ENCODE assay signal across 18 mouse cellular contexts in the genomic region with DNA sequence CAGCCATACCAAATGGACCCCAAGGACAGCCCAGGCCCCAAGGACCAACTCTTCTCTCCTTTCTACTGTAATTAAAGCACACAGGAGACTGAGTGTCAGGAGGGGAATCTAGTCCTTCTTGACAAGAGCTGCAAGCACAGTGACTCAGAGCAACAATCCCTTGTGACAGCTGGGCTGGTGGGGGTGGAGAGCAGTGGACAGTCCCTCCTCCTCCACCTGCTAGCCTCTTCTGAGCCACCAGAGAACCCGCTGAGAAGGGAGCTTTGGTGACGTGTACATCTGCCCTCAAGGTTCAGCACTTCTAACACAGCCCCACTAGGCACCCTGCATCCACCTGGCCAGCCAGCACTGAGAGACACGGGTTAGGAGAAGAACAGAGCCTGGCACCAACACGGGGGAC.
DNase-seq lines count a peak whose midpoint lies in the region; ATAC-seq and TF ChIP-seq lines count a peak whose summit lies in the region.
"Had no signal": no experiment of that assay in that cellular context is flagged by ENCODE, and none has a peak within 500 bp of the region (broad histone marks: within the 10 kb centered on the region; RNA-seq: fewer than 3 reads in every experiment).

No protein-coding gene starts in this region.

- H3K36me3 ChIP-seq in limb, embryonic 14.5 days (ENCODE audit: control insufficient read depth, insufficient read depth, low read length) = no peaks in the 10 kb centered on the region
- H3K36me3 ChIP-seq in limb, embryonic 10.5 days = no peaks in the 10 kb centered on the region
- no peaks in the 10 kb centered on the region for H3K36me3 ChIP-seq in heart, embryonic 11.5 days (ENCODE audit: control insufficient read depth, insufficient read depth, low read length)

- no peak overlapping the region for H3K27ac ChIP-seq in limb, embryonic 14.5 days (replicated peaks; ENCODE audit: low read depth, low read length)
- H3K27ac ChIP-seq in limb, embryonic 10.5 days = no peak overlapping the region
- no peak overlapping the region for H3K27ac ChIP-seq in heart, embryonic 11.5 days (ENCODE audit: low read depth, low read length)
- H3K27ac ChIP-seq: forebrain, embryonic 13.5 days; macrophage had no signal

- no peaks in the 10 kb centered on the region for H3K9me3 ChIP-seq in limb, embryonic 14.5 days (ENCODE audit: control insufficient read depth, low read length)
- H3K9me3 ChIP-seq in limb, embryonic 10.5 days (replicated peaks) = no peaks in the 10 kb centered on the region
- H3K9me3 ChIP-seq in heart, embryonic 11.5 days (replicated peaks; ENCODE audit: control insufficient read depth, low read length) = no peaks in the 10 kb centered on the region
- H3K9me3 ChIP-seq: forebrain, embryonic 13.5 days had no signal

- ATAC-seq in limb, embryonic 14.5 days (ENCODE audit: low FRiP score, low read depth) = 0 out of 2 replicates have a peak, but pooled peaks have one; percentile 31
- ATAC-seq in heart, embryonic 11.5 days (replicated peaks; ENCODE audit: insufficient number of reproducible peaks, low FRiP score, low TSS enrichment) = no peak
- ATAC-seq: forebrain, embryonic 13.5 days had no signal

- H3K4me1 ChIP-seq in limb, embryonic 14.5 days (ENCODE audit: control insufficient read depth, insufficient read depth, low read length) = no peaks in the 10 kb centered on the region
- H3K4me1 ChIP-seq in limb, embryonic 10.5 days = peaks cover 18% of the 10 kb centered on the region
- H3K4me1 ChIP-seq in heart, embryonic 11.5 days (ENCODE audit: control insufficient read depth, insufficient read depth, low read length) = peaks cover 12% of the 10 kb centered on the region

- no peak overlapping the region for H3K4me2 ChIP-seq in limb, embryonic 14.5 days (replicated peaks; ENCODE audit: low read depth, low read length, severe bottlenecking)
- no peak overlapping the region for H3K4me2 ChIP-seq in heart, embryonic 11.5 days
- H3K4me2 ChIP-seq: forebrain, embryonic 13.5 days; liver, embryonic 11.5 days had no signal

- peak; percentile 45 for DNase-seq in cerebellum, postnatal 10 days
- DNase-seq in cerebellum, adult 9-10 months = no peak
- DNase-seq in limb, embryonic 14.5 days (ENCODE audit: low spot score) = peak; percentile 48
- DNase-seq in limb, embryonic 10.5 days (ENCODE audit: low spot score) = no peak
- DNase-seq in brain, adult 2 months (ENCODE audit: low read depth, low spot score) = peak; percentile 80
- DNase-seq in retina, postnatal 1 day = peak; percentile 82
- DNase-seq: adrenal gland, postnatal 36 days; heart, adult 11 months; heart, postnatal 4 days; kidney, adult 8-10 months; kidney, postnatal 4 days; lung, adult 2 months; midbrain, embryonic 14.5 days; thymus, postnatal 25 days had no signal

- WGBS in limb, embryonic 14.5 days = 73% methylated on average over 4 of the region's 4 CpGs
- WGBS in limb, embryonic 10.5 days = 70% methylated on average over 4 of the region's 4 CpGs
- WGBS in heart, embryonic 11.5 days (ENCODE audit: insufficient replicate concordance) = 63% methylated on average over 4 of the region's 4 CpGs

- H3K9ac ChIP-seq in limb, embryonic 14.5 days (ENCODE audit: low read depth, low read length, severe bottlenecking) = no peak overlapping the region
- no peak overlapping the region for H3K9ac ChIP-seq in heart, embryonic 11.5 days (ENCODE audit: low read depth, low read length)
- H3K9ac ChIP-seq: forebrain, embryonic 13.5 days had no signal

- TF ChIP-seq POLR2A in limb, embryonic 14.5 days (IDR thresholded peaks at IDR 0.05; ENCODE audit: borderline replicate concordance, extremely low read depth, insufficient read depth, insufficient read length) = no peak

- no peaks in the 10 kb centered on the region for H3K27me3 ChIP-seq in limb, embryonic 14.5 days (ENCODE audit: control insufficient read depth, insufficient read depth, low read length)
- no peaks in the 10 kb centered on the region for H3K27me3 ChIP-seq in limb, embryonic 10.5 days (ENCODE audit: low read depth, poor library complexity, severe bottlenecking)
- peaks cover 2% of the 10 kb centered on the region; the same call in 1 of the 2 replicates for H3K27me3 ChIP-seq in heart, embryonic 11.5 days (ENCODE audit: control insufficient read depth, insufficient read depth, low read length)
- H3K27me3 ChIP-seq: forebrain, embryonic 13.5 days had no signal

- H3K4me3 ChIP-seq in limb, embryonic 14.5 days (replicated peaks; ENCODE audit: low read length) = no peak overlapping the region
- no peak overlapping the region for H3K4me3 ChIP-seq in limb, embryonic 10.5 days
- no peak overlapping the region for H3K4me3 ChIP-seq in heart, embryonic 11.5 days (ENCODE audit: low read depth, low read length)
- H3K4me3 ChIP-seq: forebrain, embryonic 13.5 days had no signal

Comparison
In these comparisons a context has a peak if more than half of its experiments do, and no peak if none do; other contexts are left out.
1. DNase-seq: peak in cerebellum, postnatal 10 days (2 of 2), limb, embryonic 14.5 days (single experiment), brain, adult 2 months (single experiment) and retina, postnatal 1 day (single experiment); none in cerebellum, adult 9-10 months (single experiment) and limb, embryonic 10.5 days (single experiment).